Mouse (Mus musculus) testis, adult 2 months (tissue): ENCODE data around the gene Khk.

Source experiments
- CTCF ChIP-seq: fragments of 200-500 bp; IDR thresholded peaks from 2 replicates; pipeline ENCODE4 v1.5.1; 2012; ENCODE audit warnings: low read depth, mild to moderate bottlenecking, inconsistent platforms, low read length, moderate library complexity; ENCODE audit not compliant: control insufficient read depth, insufficient read depth, insufficient replicate concordance
- POLR2A ChIP-seq: fragments of 200-500 bp; IDR thresholded peaks from 2 replicates; pipeline ENCODE4 v1.6.1; 2012; ENCODE audit warnings: low read depth, mild to moderate bottlenecking, inconsistent platforms, low read length, moderate library complexity; ENCODE audit not compliant: control insufficient read depth

DNA sequence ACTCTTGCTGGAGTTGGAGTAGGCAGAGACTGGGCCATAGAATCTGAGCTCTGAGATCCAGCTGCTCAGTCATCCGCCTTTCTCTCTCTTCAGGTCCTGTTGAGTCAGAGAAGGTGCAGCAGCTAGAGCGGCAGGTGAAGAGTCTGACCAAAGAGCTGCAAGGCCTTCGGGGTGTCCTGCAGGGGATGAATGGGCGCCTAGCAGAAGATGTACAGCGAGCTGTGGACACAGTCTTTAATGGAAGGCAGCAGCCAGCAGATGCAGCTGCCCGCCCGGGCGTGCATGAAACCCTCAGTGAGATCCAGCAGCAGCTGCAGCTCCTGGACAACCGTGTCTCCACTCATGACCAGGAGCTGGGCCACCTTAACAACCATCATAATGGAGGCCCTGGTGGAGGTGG, 4.4 kb upstream of the Khk start:
- TF ChIP-seq POLR2A = no peak
- TF ChIP-seq CTCF = no peak
